Mouse (Mus musculus): ENCODE data around the gene 2310057M21Rik.

2310057M21Rik gene

GRCm38 (mm10) chr7:131318340-131318739 lies 44.2 kb downstream of the 2310057M21Rik start:
- no peak for DNase-seq

- no peak for DNase-seq
Measured at GRCm38 (mm10) chr7:131317587-131317986, 45.0 kb downstream of the 2310057M21Rik start.

- no peak for DNase-seq
Measured at GRCm38 (mm10) chr7:131314493-131314892, 48.1 kb downstream of the 2310057M21Rik start.

GRCm38 (mm10) chr7:131306733-131307132 lies 55.8 kb downstream of the 2310057M21Rik start:
- DNase-seq: no peak

GRCm38 (mm10) chr7:131303340-131303739 lies 59.2 kb downstream of the 2310057M21Rik start:
- DNase-seq: peak; percentile 18 to 58

GRCm38 (mm10) chr7:131297151-131297550 lies 65.4 kb downstream of the 2310057M21Rik start:
- DNase-seq: no peak
